Mouse (Mus musculus) gastrocnemius, postnatal 14 days (tissue): ENCODE measurements around the gene Bysl. TPM values are rescaled to one million over a fixed set of nuclear protein-coding genes. Genes with fewer than 3 reads are reported as not detected.

Experiments used
- DNase-seq: peaks from one replicate; pipeline ENCODE4 v3.0.0; 2021; ENCODE audit warnings: mixed read lengths
- intact Hi-C: fragments of 180-260 bp; cut with DNase I; formaldehyde crosslinking; loops from one replicate; pipeline ENCODE4 v1.15.1; 2025; ENCODE audit warnings: low total_unique reads
- total RNA-seq, 2 experiments: library from RNA; stranded (reverse); gene quantifications; 2 replicates each; pipeline ENCODE4 v1.2.3; 2021

The Bysl gene
- total RNA-seq, 2 experiments from 2014 or later, result 12.3 to 14.8 TPM

- intact Hi-C loops, result no loop called here
- no peak for DNase-seq
Observed at GRCm38 (mm10) chr17:47562875-47563274, 48.4 kb downstream of the Bysl start.

DNA sequence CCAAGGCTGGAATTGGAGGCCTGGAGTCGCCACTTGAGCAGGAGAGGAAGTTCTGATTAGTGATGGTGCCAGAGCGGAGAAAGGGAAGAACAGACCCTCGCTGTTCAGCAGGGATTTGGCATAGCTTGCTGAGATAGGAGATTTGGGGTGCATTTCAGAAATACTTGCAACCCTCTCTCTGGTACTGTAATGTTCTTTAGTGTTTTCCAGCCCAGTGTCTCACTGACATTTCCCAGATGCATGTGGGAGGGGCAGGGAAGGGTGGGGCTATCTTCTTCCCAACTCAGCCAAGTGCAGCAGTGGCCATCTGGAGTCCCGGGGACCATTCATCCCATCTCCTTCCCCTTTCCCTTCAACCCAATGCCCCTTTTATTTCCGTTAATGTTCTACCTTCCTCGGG is 51.6 kb downstream of the Bysl start:
- intact Hi-C loops, result no loop called here
- DNase-seq, result peak; percentile 19

GRCm38 (mm10) chr17:47557179-47557578 is 54.1 kb downstream of the Bysl start:
- intact Hi-C loops, result no loop called here
- no peak for DNase-seq

- intact Hi-C loops, result no loop called here
- no peak for DNase-seq
Observed at GRCm38 (mm10) chr17:47554621-47555020, 56.7 kb downstream of the Bysl start.

DNA sequence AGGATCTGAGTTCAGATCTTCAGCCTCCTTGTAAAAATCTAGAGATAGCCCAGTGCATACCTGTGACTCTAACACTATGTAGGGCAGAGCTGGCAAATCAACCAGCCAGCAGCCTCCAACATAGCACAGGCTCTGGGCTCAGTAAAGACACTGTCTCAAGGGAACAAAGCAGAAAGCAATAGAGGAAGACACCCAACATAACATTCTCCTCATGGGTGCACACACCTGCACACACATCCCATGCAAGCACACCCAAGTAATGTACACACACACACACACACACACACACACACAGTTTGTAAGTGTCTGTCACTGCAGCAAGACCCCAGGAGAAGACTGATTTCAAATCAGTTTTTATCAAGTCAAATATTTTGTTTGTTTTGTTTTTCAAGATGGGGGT is 58.3 kb downstream of the Bysl start:
- intact Hi-C loops, result no loop called here
- DNase-seq, result no peak

DNA sequence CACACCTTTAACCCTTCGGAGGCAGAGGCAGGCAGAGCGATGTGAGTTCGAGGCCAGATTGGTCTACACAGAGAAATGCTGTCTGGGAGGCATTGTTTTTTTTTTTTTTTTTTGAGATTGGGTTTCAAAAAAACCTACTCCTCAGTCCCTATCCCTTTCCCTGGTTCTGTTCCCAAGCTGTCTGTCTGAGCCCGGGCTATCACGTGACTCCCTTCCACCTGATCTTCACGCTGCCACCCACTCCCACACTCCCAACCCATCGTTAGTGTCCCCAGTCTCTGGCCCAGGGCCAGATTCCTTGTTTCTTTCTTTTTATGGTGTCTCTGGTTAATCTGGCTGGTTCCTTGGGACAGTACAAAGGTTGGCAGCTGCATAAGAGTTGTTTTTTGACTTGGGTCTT is 60.2 kb downstream of the Bysl start:
- no peak for DNase-seq
- intact Hi-C loops, result no loop called here

Other genes with a start within 250 kb of the Bysl start
- gene Mrps10, start 242.6 kb downstream of the Bysl start, total RNA-seq, result 10 to 100 TPM; 36.8 to 40.7 TPM
- gene Guca1b, start 226.1 kb downstream of the Bysl start, total RNA-seq, result under 1 TPM; 0.22 to 0.41 TPM
- under 1 TPM; 0.27 to 0.66 TPM for gene Guca1a, start 210.9 kb downstream of the Bysl start, total RNA-seq
- under 1 TPM; 0.31 to 0.49 TPM for gene AI661453, start 174.9 kb downstream of the Bysl start, total RNA-seq
- not detected for gene 1700001C19Rik, start 174.1 kb downstream of the Bysl start, total RNA-seq
- 10 to 100 TPM in 1 of 2 experiments, 1 to 10 TPM in 1; 9.5 to 10.2 TPM for gene Taf8, start 109.2 kb downstream of the Bysl start, total RNA-seq
- gene Ccnd3, start 106.4 kb downstream of the Bysl start, total RNA-seq, result 10 to 100 TPM; 57.0 to 63.3 TPM
- gene Med20, start 90 bp upstream of the Bysl start, total RNA-seq, result 10 to 100 TPM; 10.3 to 12.6 TPM
- 1 to 10 TPM; 1.2 to 1.9 TPM for gene Gm20517, start 97 bp upstream of the Bysl start, total RNA-seq
- gene Usp49, start 19.2 kb upstream of the Bysl start, total RNA-seq, result 1 to 10 TPM; 3.2 to 4.3 TPM
- 100 to 1,000 TPM; 147 to 153 TPM for gene Tomm6, start 76.9 kb upstream of the Bysl start, total RNA-seq
- gene Frs3, start 77.5 kb upstream of the Bysl start, total RNA-seq, result 1 to 10 TPM; 3.0 to 3.1 TPM
- under 1 TPM; 0.24 to 0.47 TPM for gene Gm21981, start 83.0 kb upstream of the Bysl start, total RNA-seq
- gene Prickle4, start 83.2 kb upstream of the Bysl start, total RNA-seq, result 1 to 10 TPM; 1.3 to 2.2 TPM
- gene Pgc, start 115.3 kb upstream of the Bysl start, total RNA-seq, result not detected
- 10 to 100 TPM; 60.0 to 66.0 TPM for gene Tfeb, start 125.5 kb upstream of the Bysl start, total RNA-seq
- gene Mdfi, start 223.2 kb upstream of the Bysl start, total RNA-seq, result 1 to 10 TPM; 2.4 to 3.5 TPM